15 mouse cellular contexts compared by ENCODE assay signal in genomic region chr9:14607464-14607863, GRCm38 (mm10). TPM values are rescaled to one million over a fixed set of nuclear protein-coding genes. Genes with fewer than 3 reads are reported as not detected.
A peak's percentile ranks its signal among the peaks of the same experiment; 100 is the strongest.
DNase-seq lines count a peak whose midpoint lies in the region; ATAC-seq and TF ChIP-seq lines count a peak whose summit lies in the region.
"Had no signal": no experiment of that assay in that cellular context is flagged by ENCODE, and none has a peak within 500 bp of the region (broad histone marks: within the 10 kb centered on the region; RNA-seq: fewer than 3 reads in every experiment).

No protein-coding gene starts in this region.

- H3K27ac ChIP-seq in gastrocnemius, adult 2 months, result peak overlapping the region; percentile 53
- peak overlapping the region; percentile 52; the same call in 1 of the 2 replicates for H3K27ac ChIP-seq in kidney, embryonic 16.5 days (ENCODE audit: low read length)
- H3K27ac ChIP-seq in embryonic facial prominence, embryonic 11.5 days (replicated peaks; ENCODE audit: low read depth, low read length), result 0 out of 2 replicates have a peak overlapping the region, but pooled peaks have one; percentile 0
- H3K27ac ChIP-seq: hindbrain, embryonic 15.5 days; liver, embryonic 12.5 days had no signal

- H3K4me3 ChIP-seq in gastrocnemius, adult 2 months, result no peak overlapping the region
- no peak overlapping the region for H3K4me3 ChIP-seq in kidney, embryonic 16.5 days (ENCODE audit: low read length)
- no peak overlapping the region for H3K4me3 ChIP-seq in embryonic facial prominence, embryonic 11.5 days (ENCODE audit: low read depth, low read length)
- H3K4me3 ChIP-seq: erythroblast, embryonic 14.5 days; hindbrain, embryonic 15.5 days; liver, embryonic 12.5 days had no signal

- H3K36me3 ChIP-seq in kidney, embryonic 16.5 days (ENCODE audit: insufficient read depth, low read length), result no peaks in the 10 kb centered on the region
- H3K36me3 ChIP-seq in embryonic facial prominence, embryonic 11.5 days (replicated peaks; ENCODE audit: control insufficient read depth, insufficient read depth, low read depth, low read length), result no peaks in the 10 kb centered on the region; the same call in 1 of the 2 replicates
- H3K36me3 ChIP-seq: hindbrain, embryonic 15.5 days; liver, embryonic 12.5 days had no signal

- H3K4me2 ChIP-seq in kidney, embryonic 16.5 days (replicated peaks; ENCODE audit: low read depth, low read length), result peak overlapping the region; percentile 17
- H3K4me2 ChIP-seq in embryonic facial prominence, embryonic 11.5 days (ENCODE audit: low read depth, low read length), result no peak overlapping the region
- H3K4me2 ChIP-seq: hindbrain, embryonic 15.5 days; liver, embryonic 12.5 days had no signal

- intact Hi-C loops in gastrocnemius, adult 2 months (cut with DNase I), result no loop called here

- no peaks in the 10 kb centered on the region for H3K27me3 ChIP-seq in kidney, embryonic 16.5 days (ENCODE audit: insufficient read depth, low read length)
- H3K27me3 ChIP-seq in embryonic facial prominence, embryonic 11.5 days (ENCODE audit: control insufficient read depth, insufficient read depth, low read length), result no peaks in the 10 kb centered on the region
- H3K27me3 ChIP-seq: hindbrain, embryonic 15.5 days had no signal

- no peak for ATAC-seq in kidney, embryonic 16.5 days (ENCODE audit: low FRiP score, low TSS enrichment)
- ATAC-seq in embryonic facial prominence, embryonic 11.5 days (replicated peaks; ENCODE audit: insufficient number of reproducible peaks, low FRiP score, low TSS enrichment, low read depth), result no peak
- ATAC-seq: liver, embryonic 12.5 days had no signal

- no peak for DNase-seq in gastrocnemius, adult 2 months
- no peak for DNase-seq in gastrocnemius, adult 18-20 months (ENCODE audit: low spot score)
- no peak for DNase-seq in kidney, adult 18-20 months
- DNase-seq in embryonic facial prominence, embryonic 11.5 days (ENCODE audit: low spot score), result no peak
- DNase-seq in layer of hippocampus, postnatal 36 days, result peak; percentile 28 to 47
- no peak for DNase-seq in left cerebral cortex, adult 18-20 months (ENCODE audit: low spot score in 2 of 2)
- no peak for DNase-seq in right cerebral cortex, postnatal 25 days
- DNase-seq: adrenal gland, postnatal 25 days; kidney, postnatal 4 days; lung, postnatal 36 days; thymus, postnatal 4 days had no signal

- no peak for TF ChIP-seq CTCF in gastrocnemius, adult 2 months (IDR thresholded peaks at IDR 0.05)

- no peaks in the 10 kb centered on the region for H3K9me3 ChIP-seq in kidney, embryonic 16.5 days (ENCODE audit: low read length)
- no peaks in the 10 kb centered on the region for H3K9me3 ChIP-seq in embryonic facial prominence, embryonic 11.5 days (replicated peaks; ENCODE audit: control insufficient read depth, low read length)
- H3K9me3 ChIP-seq: hindbrain, embryonic 15.5 days; liver, embryonic 12.5 days had no signal

- WGBS in kidney, embryonic 16.5 days, result 40% methylated on average over 3 of the region's 3 CpGs
- WGBS in embryonic facial prominence, embryonic 11.5 days, result 50% methylated on average over 3 of the region's 3 CpGs

- no peak overlapping the region for H3K9ac ChIP-seq in kidney, embryonic 16.5 days (replicated peaks; ENCODE audit: low read length)
- H3K9ac ChIP-seq in embryonic facial prominence, embryonic 11.5 days (replicated peaks; ENCODE audit: low read length), result no peak overlapping the region
- H3K9ac ChIP-seq: hindbrain, embryonic 15.5 days; liver, embryonic 12.5 days had no signal

- peaks cover 51% of the 10 kb centered on the region for H3K4me1 ChIP-seq in kidney, embryonic 16.5 days (ENCODE audit: insufficient read depth, low read length)
- no peaks in the 10 kb centered on the region for H3K4me1 ChIP-seq in embryonic facial prominence, embryonic 11.5 days (ENCODE audit: control insufficient read depth, insufficient read depth, low read length)

RNA-seq across cellular contexts. Expression of gene Amotl1, which starts 37.4 kb away (rescaled TPM):
- total RNA-seq in gastrocnemius, adult 2 months (2021), result 100 to 1,000 TPM; 397 to 399 TPM
- total RNA-seq in gastrocnemius, adult 18-20 months (2021), result 100 to 1,000 TPM; 330 to 339 TPM
- 21.3 and 21.9 TPM in 2 replicates for polyA plus RNA-seq in kidney, embryonic 16.5 days (2015; fragmentation: Nextera tagmentation; extraction: Ambion mirVana)
- polyA plus RNA-seq in embryonic facial prominence, embryonic 11.5 days (2014; fragmentation: Nextera tagmentation; extraction: Ambion mirVana), result 28.3 and 28.6 TPM in 2 replicates
- total RNA-seq in layer of hippocampus, postnatal 36 days (2021), result 10 to 100 TPM; 14.3 to 16.1 TPM
- total RNA-seq in left cerebral cortex, adult 18-20 months (2021), result 10 to 100 TPM; 18.3 to 19.8 TPM

Comparison
In these comparisons a context has a peak if more than half of its experiments do, and no peak if none do; other contexts are left out.
1. DNase-seq: peak in layer of hippocampus, postnatal 36 days (2 of 2); none in gastrocnemius, adult 2 months (single experiment), gastrocnemius, adult 18-20 months (single experiment), kidney, adult 18-20 months (single experiment), embryonic facial prominence, embryonic 11.5 days (single experiment), left cerebral cortex, adult 18-20 months (0 of 2) and right cerebral cortex, postnatal 25 days (single experiment).
2. H3K27ac ChIP-seq: peak in every context shown above with its lines; median percentile 53 in gastrocnemius, adult 2 months; 52 in kidney, embryonic 16.5 days; 0 in embryonic facial prominence, embryonic 11.5 days.
3. RNA of gene Amotl1, which starts 37.4 kb away (total RNA-seq): 397 to 399 TPM in gastrocnemius, adult 2 months and 330 to 339 TPM in gastrocnemius, adult 18-20 months; 18.3 to 19.8 TPM in left cerebral cortex, adult 18-20 months and 14.3 to 16.1 TPM in layer of hippocampus, postnatal 36 days; every median in the first group is over 10 times any median in the second.